Mouse (Mus musculus) heart, postnatal 36 days (tissue): Measurements from ENCODE around the gene Asb18. TPM values are rescaled to one million over a fixed set of nuclear protein-coding genes. Genes with fewer than 3 reads are reported as not detected.

ENCODE experiments used
- DNase-seq, 2 experiments: peaks; one replicate each; pipeline ENCODE4 v3.0.0; 2021 to 2022
- intact Hi-C: fragments of 180-260 bp; cut with DNase I; formaldehyde crosslinking; loops from one replicate; pipeline ENCODE4 v1.15.1; 2025
- total RNA-seq, 2 experiments: library from RNA; stranded (reverse); gene quantifications; 2 replicates each; pipeline ENCODE4 v1.2.3; 2021

Gene Asb18
- total RNA-seq, 2 experiments from 2014 or later = 14.3 to 20.5 TPM

GRCm38 (mm10) chr1:89934316-89935260 lies 79.9 kb downstream of the Asb18 start:
- intact Hi-C loops = no loop called here
- DNase-seq = no peak

- peak in 1 of 2 experiments; percentile 24 for DNase-seq
- intact Hi-C loops = no loop called here
Measured at GRCm38 (mm10) chr1:89933786-89934185, 80.7 kb downstream of the Asb18 start.

GRCm38 (mm10) chr1:89933028-89933427 lies 81.4 kb downstream of the Asb18 start:
- DNase-seq = no peak
- intact Hi-C loops = no loop called here

GRCm38 (mm10) chr1:89932616-89933015 lies 81.8 kb downstream of the Asb18 start:
- intact Hi-C loops = no loop called here
- no peak for DNase-seq

- intact Hi-C loops = no loop called here
- no peak for DNase-seq
Measured at GRCm38 (mm10) chr1:89932021-89932423, 82.4 kb downstream of the Asb18 start.

GRCm38 (mm10) chr1:89931120-89931519 lies 83.3 kb downstream of the Asb18 start, which contains the start of gene Gbx2:
Gbx2 (minus strand) TSS chr1:89931179.
- DNase-seq = peak in 1 of 2 experiments; percentile 29
- intact Hi-C loops = no loop called here

GRCm38 (mm10) chr1:89930551-89930950 lies 83.9 kb downstream of the Asb18 start:
- intact Hi-C loops = no loop called here
- no peak for DNase-seq

- DNase-seq = no peak
- intact Hi-C loops = loop anchor here (5.0 kb wide), 1 partner anchor 73 kb away; no protein-coding TSS in a partner anchor
Measured at GRCm38 (mm10) chr1:89929721-89930505, 84.6 kb downstream of the Asb18 start.

- intact Hi-C loops = loop anchor here (5.0 kb wide), 1 partner anchor 72 kb away; no protein-coding TSS in a partner anchor
Measured at GRCm38 (mm10) chr1:89929181-89929580, 85.3 kb downstream of the Asb18 start.

GRCm38 (mm10) chr1:89928676-89929075 lies 85.8 kb downstream of the Asb18 start:
- DNase-seq = no peak
- intact Hi-C loops = loop anchor here (5.0 kb wide), 1 partner anchor 71 kb away; no protein-coding TSS in a partner anchor

More at GRCm38 (mm10) chr1:89929181-89929580, 85.3 kb downstream of the Asb18 start:
- DNase-seq = no peak

GRCm38 (mm10) chr1:89927061-89927661 lies 87.3 kb downstream of the Asb18 start:
- intact Hi-C loops = loop anchor here (5.0 kb wide), 1 partner anchor 70 kb away; no protein-coding TSS in a partner anchor
- DNase-seq = no peak

GRCm38 (mm10) chr1:89926583-89927060 lies 87.8 kb downstream of the Asb18 start:
- intact Hi-C loops = loop anchor here (5.0 kb wide), 1 partner anchor 69 kb away; no protein-coding TSS in a partner anchor
- DNase-seq = no peak

GRCm38 (mm10) chr1:89925501-89926190 lies 88.8 kb downstream of the Asb18 start:
- intact Hi-C loops = loop anchor here (5.0 kb wide), 1 partner anchor 68 kb away; no protein-coding TSS in a partner anchor
- no peak for DNase-seq

- intact Hi-C loops = no loop called here
- DNase-seq = no peak
Measured at GRCm38 (mm10) chr1:89923642-89924020, 90.8 kb downstream of the Asb18 start.

- no peak for DNase-seq
- intact Hi-C loops = no loop called here
Measured at GRCm38 (mm10) chr1:89922883-89923641, 91.4 kb downstream of the Asb18 start.

- DNase-seq = no peak
- intact Hi-C loops = no loop called here
Measured at GRCm38 (mm10) chr1:89922282-89922681, 92.2 kb downstream of the Asb18 start.

- no peak for DNase-seq
Measured at GRCm38 (mm10) chr1:89921806-89922205, 92.7 kb downstream of the Asb18 start.

GRCm38 (mm10) chr1:89919206-89919605 lies 95.3 kb downstream of the Asb18 start:
- intact Hi-C loops = no loop called here

More at GRCm38 (mm10) chr1:89921806-89922205, 92.7 kb downstream of the Asb18 start:
- intact Hi-C loops = no loop called here

GRCm38 (mm10) chr1:89918111-89918510 lies 96.4 kb downstream of the Asb18 start:
- DNase-seq = no peak
- intact Hi-C loops = no loop called here

More at GRCm38 (mm10) chr1:89919206-89919605, 95.3 kb downstream of the Asb18 start:
- no peak for DNase-seq
